Mouse (Mus musculus) heart, postnatal 36 days (tissue): Measurements from ENCODE around the gene Arvcf. TPM values are rescaled to one million over a fixed set of nuclear protein-coding genes. Genes with fewer than 3 reads are reported as not detected.

Experiments used
- microRNA-seq, 2 experiments: library from miRNA; unstranded; fragments of <30 nt; microRNA quantifications; one replicate each; pipeline ENCODE4 v1.2.0; 2021; ENCODE audit warnings: borderline number of aligned reads in 2 of 2
- total RNA-seq, 2 experiments: library from RNA; stranded (reverse); gene quantifications; 2 replicates each; pipeline ENCODE4 v1.2.3; 2021

Gene Arvcf
- total RNA-seq, 2 experiments from 2014 or later, result 21.1 to 25.6 TPM

Small RNA genes lying within 50 kb of the gene (microRNA-seq; reads per million reads assigned to microRNA genes)
- gene Gm26219 (0 reads per million in 2 experiments), gene Mir185 (1,910 to 1,990 reads per million in 2 experiments)

Other genes with a start within 250 kb of the Arvcf start
- gene Rtn4r, start 220.5 kb upstream of the Arvcf start, total RNA-seq, result 1 to 10 TPM; 2.1 to 6.0 TPM
- not detected for gene Ccdc188, start 130.3 kb upstream of the Arvcf start, total RNA-seq
- gene Zdhhc8, start 113.0 kb upstream of the Arvcf start, total RNA-seq, result 10 to 100 TPM; 19.7 to 21.5 TPM
- gene Trmt2a, start 99.5 kb upstream of the Arvcf start, total RNA-seq, result 10 to 100 TPM; 16.1 to 19.8 TPM
- 10 to 100 TPM; 34.5 to 42.1 TPM for gene Ranbp1, start 99.5 kb upstream of the Arvcf start, total RNA-seq
- not detected for gene Gm49776, start 89.9 kb upstream of the Arvcf start, total RNA-seq
- 10 to 100 TPM; 12.7 to 14.6 TPM for gene Dgcr8, start 58.9 kb upstream of the Arvcf start, total RNA-seq
- gene Tango2, start 79 bp upstream of the Arvcf start, total RNA-seq, result 100 to 1,000 TPM; 152 to 177 TPM
- 10 to 100 TPM; 41.0 to 42.8 TPM for gene Txnrd2, start 78.2 kb downstream of the Arvcf start, total RNA-seq
- gene Comt, start 78.7 kb downstream of the Arvcf start, total RNA-seq, result 100 to 1,000 TPM; 130 to 150 TPM
- 1 to 10 TPM; 5.2 to 5.4 TPM for gene Gnb1l, start 150.5 kb downstream of the Arvcf start, total RNA-seq
- 1 to 10 TPM; 3.6 to 4.6 TPM for gene Rtl10, start 150.7 kb downstream of the Arvcf start, total RNA-seq
- gene Tbx1, start 242.5 kb downstream of the Arvcf start, total RNA-seq, result 1 to 10 TPM in 1 of 2 experiments, under 1 TPM in 1; 0.51 to 2.2 TPM